Mouse (Mus musculus) kidney, adult 2 months (tissue): ENCODE data around the gene Lrrc10b.

Experiments used
- CTCF ChIP-seq: fragments of 200-500 bp; conservative IDR thresholded peaks from 2 replicates; pipeline ENCODE4 v1.5.1; 2011; ENCODE audit warnings: low read depth, mild to moderate bottlenecking, control low read depth, low read length, moderate library complexity, mixed read lengths; ENCODE audit not compliant: insufficient read depth, insufficient read length
- POLR2A ChIP-seq: fragments of 200-500 bp; IDR thresholded peaks from one replicate; pipeline ENCODE4 v1.6.1; 2011; ENCODE audit warnings: low read depth, low read length, control low read depth

DNA sequence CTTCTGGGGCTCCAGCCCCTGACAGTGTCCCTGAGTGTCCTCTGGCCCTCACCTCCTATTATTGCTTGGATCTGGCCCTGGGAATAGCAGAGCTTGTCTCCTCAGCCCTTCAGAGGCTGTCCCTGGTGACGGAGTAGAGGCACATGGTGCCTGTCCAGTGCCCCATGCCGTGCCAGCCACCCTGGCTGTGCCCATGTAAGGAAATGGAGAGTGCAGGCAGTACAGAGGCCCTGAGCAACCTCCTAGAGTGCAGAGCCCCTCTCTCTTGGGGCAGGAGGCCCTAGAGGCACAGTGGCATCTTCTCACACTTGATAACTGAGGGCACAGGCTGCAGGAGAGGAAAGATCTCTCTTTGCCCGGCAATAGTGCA lies 1.9 kb downstream of the Lrrc10b start:
- no peak for TF ChIP-seq CTCF
- TF ChIP-seq POLR2A: no peak
